Comparison of ENCODE assay signal across 31 mouse cellular contexts in the genomic region with DNA sequence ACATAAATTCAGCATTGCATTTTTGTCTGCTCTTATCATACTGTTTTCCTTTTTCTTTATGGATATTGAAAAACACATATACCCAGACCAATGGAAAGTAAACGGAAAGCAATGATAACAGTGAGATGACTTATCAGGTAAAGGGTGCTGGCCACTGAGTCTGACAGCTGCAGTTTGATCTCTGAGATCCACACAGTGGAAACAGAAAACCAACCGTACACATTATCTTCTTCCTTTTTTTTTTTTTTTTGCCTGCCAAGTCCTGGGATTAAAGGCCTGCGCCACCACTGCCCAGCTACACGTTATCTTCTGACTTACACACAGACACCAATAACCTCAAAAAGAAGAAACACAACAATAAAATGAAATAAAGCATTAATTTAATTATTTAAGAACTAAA. TPM values are rescaled to one million over a fixed set of nuclear protein-coding genes. Genes with fewer than 3 reads are reported as not detected.
DNase-seq lines count a peak whose midpoint lies in the region; ATAC-seq and TF ChIP-seq lines count a peak whose summit lies in the region.
"Had no signal": no experiment of that assay in that cellular context is flagged by ENCODE, and none has a peak within 500 bp of the region (broad histone marks: within the 10 kb centered on the region; RNA-seq: fewer than 3 reads in every experiment).

No protein-coding gene starts in this region.

- no peaks in the 10 kb centered on the region for H3K9me3 ChIP-seq in liver, embryonic 12.5 days (replicated peaks)
- no peaks in the 10 kb centered on the region for H3K9me3 ChIP-seq in liver, embryonic 14.5 days (ENCODE audit: control insufficient read depth, low read length)
- H3K9me3 ChIP-seq in forebrain, embryonic 15.5 days = no peaks in the 10 kb centered on the region
- H3K9me3 ChIP-seq: G1E; heart, embryonic 10.5 days; heart, embryonic 13.5 days had no signal

- TF ChIP-seq CTCF in liver, embryonic 14.5 days (IDR thresholded peaks at IDR 0.05; ENCODE audit: low read depth) = no peak

- no peak overlapping the region for H3K27ac ChIP-seq in liver, embryonic 12.5 days
- no peak overlapping the region for H3K27ac ChIP-seq in liver, embryonic 14.5 days
- H3K27ac ChIP-seq in forebrain, embryonic 15.5 days (replicated peaks) = no peak overlapping the region
- H3K27ac ChIP-seq: heart, embryonic 10.5 days; heart, embryonic 13.5 days; hindbrain, embryonic 14.5 days; hindbrain, postnatal 0 days had no signal

- peak; percentile 37; the same call in 1 of the 2 replicates for TF ChIP-seq EP300 in liver, embryonic 14.5 days (IDR thresholded peaks at IDR 0.05; ENCODE audit: low read depth)

- WGBS in liver, embryonic 12.5 days (ENCODE audit: insufficient replicate concordance) = 13% methylated on average over 4 of the region's 4 CpGs
- 9% methylated on average over 4 of the region's 4 CpGs for WGBS in liver, embryonic 14.5 days (ENCODE audit: insufficient replicate concordance)
- WGBS in forebrain, embryonic 15.5 days = 83% methylated on average over 4 of the region's 4 CpGs

- peaks cover 20% of the 10 kb centered on the region for H3K4me1 ChIP-seq in liver, embryonic 12.5 days
- peaks cover 0 to 12% of the 10 kb centered on the region in 2 experiments; a peak in 2 of 4 replicates for H3K4me1 ChIP-seq in liver, embryonic 14.5 days (replicated peaks; ENCODE audit: control insufficient read depth in 2 of 2, insufficient read depth in 2 of 2, low read length in 1 of 2)
- no peaks in the 10 kb centered on the region for H3K4me1 ChIP-seq in forebrain, embryonic 15.5 days

- DNase-seq in liver = no peak
- DNase-seq in liver, embryonic 14.5 days (ENCODE audit: low read depth in 3 of 3, low spot score in 3 of 3) = no peak
- DNase-seq in embryo, embryonic 9.5 days (ENCODE audit: extremely low spot score) = no peak
- DNase-seq: adrenal gland, adult 2 months; B cell, adult 2 months; cerebellum, adult 11 months; embryo, embryonic 11 days; gastrocnemius, postnatal 25 days; heart, postnatal 14 days; heart, postnatal 4 days had no signal

- H3K9ac ChIP-seq in liver, embryonic 12.5 days = no peak overlapping the region
- no peak overlapping the region for H3K9ac ChIP-seq in liver, embryonic 14.5 days (replicated peaks)
- no peak overlapping the region for H3K9ac ChIP-seq in forebrain, embryonic 15.5 days (replicated peaks)
- H3K9ac ChIP-seq: heart, embryonic 13.5 days; hindbrain, embryonic 14.5 days had no signal

- H3K4me3 ChIP-seq in liver, embryonic 12.5 days = no peak overlapping the region
- H3K4me3 ChIP-seq in liver, embryonic 14.5 days (ENCODE audit: insufficient read depth in 1 of 2, low read depth in 2 of 2, low read length in 2 of 2) = no peak overlapping the region
- no peak overlapping the region for H3K4me3 ChIP-seq in forebrain, embryonic 15.5 days
- H3K4me3 ChIP-seq: heart, embryonic 13.5 days had no signal

- ATAC-seq in liver, embryonic 12.5 days = peak; percentile 55; the same call in 1 of the 2 replicates
- peak; percentile 26; the same call in 1 of the 2 replicates for ATAC-seq in liver, embryonic 14.5 days (ENCODE audit: insufficient read depth)
- ATAC-seq in megakaryocyte-erythroid progenitor cell, adult 5-6 weeks (replicated peaks; ENCODE audit: low FRiP score, low TSS enrichment, poor library complexity, severe bottlenecking) = peak; percentile 69
- ATAC-seq in forebrain, embryonic 15.5 days (replicated peaks) = no peak
- ATAC-seq: forebrain, embryonic 14.5 days; inflammation-experienced regulatory T-cells, adult 6 months had no signal

- H3K4me2 ChIP-seq in liver, embryonic 12.5 days = no peak overlapping the region
- H3K4me2 ChIP-seq in liver, embryonic 14.5 days (ENCODE audit: low read depth) = no peak overlapping the region
- no peak overlapping the region for H3K4me2 ChIP-seq in forebrain, embryonic 15.5 days (replicated peaks)
- H3K4me2 ChIP-seq: hindbrain, embryonic 14.5 days had no signal

- H3K36me3 ChIP-seq in liver, embryonic 12.5 days = no peaks in the 10 kb centered on the region
- H3K36me3 ChIP-seq in liver, embryonic 14.5 days (replicated peaks; ENCODE audit: control insufficient read depth, insufficient read depth, low read depth) = no peaks in the 10 kb centered on the region
- no peaks in the 10 kb centered on the region for H3K36me3 ChIP-seq in forebrain, embryonic 15.5 days
- H3K36me3 ChIP-seq: G1E; heart, embryonic 10.5 days; heart, embryonic 13.5 days had no signal

- no peaks in the 10 kb centered on the region for H3K27me3 ChIP-seq in liver, embryonic 12.5 days (replicated peaks)
- H3K27me3 ChIP-seq in liver, embryonic 14.5 days (ENCODE audit: control insufficient read depth, insufficient read depth, low read length) = no peaks in the 10 kb centered on the region
- H3K27me3 ChIP-seq in forebrain, embryonic 15.5 days = no peaks in the 10 kb centered on the region
- H3K27me3 ChIP-seq: CH12.LX; heart, embryonic 13.5 days had no signal

RNA-seq across cellular contexts. Expression of a gene that starts 10.8 kb away (rescaled TPM):
- not detected in 2 replicates for polyA plus RNA-seq in liver, embryonic 12.5 days (2016; fragmentation: Nextera tagmentation; extraction: Ambion mirVana)
- 0.15 TPM in 1 of 2 replicates, not detected in the other for polyA plus RNA-seq in liver, embryonic 14.5 days (2012; rRNA removed)
- polyA plus RNA-seq in liver, embryonic 14.5 days (2014; fragmentation: Nextera tagmentation; extraction: Ambion mirVana) = not detected in 2 replicates
- not detected in 2 replicates for total RNA-seq in megakaryocyte-erythroid progenitor cell, adult 5-6 weeks (2014; fragmentation: Nextera tagmentation)
- total RNA-seq in megakaryocyte-erythroid progenitor cell, adult 5-6 weeks (2017) = not detected in 2 replicates
- polyA plus RNA-seq in forebrain, embryonic 15.5 days (2015; fragmentation: Nextera tagmentation; extraction: Ambion mirVana) = not detected in 2 replicates
- total RNA-seq: adrenal gland, adult 2 months; adrenal gland, postnatal 14 days; adrenal gland, postnatal 4 days; CH12.LX; G1E; gastrocnemius, adult 8-10 months; gastrocnemius, postnatal 25 days; heart, adult 18-20 months; heart, postnatal 14 days; heart, postnatal 4 days; hindbrain, postnatal 0 days had no signal
- polyA plus RNA-seq: adrenal gland, adult 2 months; cerebellum, adult 2 months; cortical plate, adult 2 months; forebrain, embryonic 11.5 days; forebrain, embryonic 14.5 days; G1E; gonadal fat pad, adult 2 months; heart, embryonic 10.5 days; heart, embryonic 13.5 days; heart, embryonic 16.5 days; hindbrain, embryonic 11.5 days; hindbrain, embryonic 14.5 days; hindbrain, postnatal 0 days; inflammation-experienced regulatory T-cells, adult 6 months had no signal

RNA-seq across cellular contexts. Expression of a gene that starts 23.0 kb away (rescaled TPM):
- 0.71 and 0.75 TPM in 2 replicates for polyA plus RNA-seq in liver, embryonic 12.5 days (2016; fragmentation: Nextera tagmentation; extraction: Ambion mirVana)
- polyA plus RNA-seq in liver, embryonic 14.5 days (2012; rRNA removed) = 0.28 and 0.55 TPM in 2 replicates
- polyA plus RNA-seq in liver, embryonic 14.5 days (2014; fragmentation: Nextera tagmentation; extraction: Ambion mirVana) = 0.08 and 0.48 TPM in 2 replicates
- 1.9 and 4.0 TPM in 2 replicates for total RNA-seq in megakaryocyte-erythroid progenitor cell, adult 5-6 weeks (2014; fragmentation: Nextera tagmentation)
- 0.84 and 14.3 TPM in 2 replicates for total RNA-seq in megakaryocyte-erythroid progenitor cell, adult 5-6 weeks (2017)
- polyA plus RNA-seq in forebrain, embryonic 15.5 days (2015; fragmentation: Nextera tagmentation; extraction: Ambion mirVana) = 0.31 and 0.70 TPM in 2 replicates
- total RNA-seq: CH12.LX had no signal

RNA-seq across cellular contexts. Expression of a gene that starts 31.1 kb away (rescaled TPM):
- 29.4 TPM in 2 replicates for polyA plus RNA-seq in liver, embryonic 12.5 days (2016; fragmentation: Nextera tagmentation; extraction: Ambion mirVana)
- polyA plus RNA-seq in liver, embryonic 14.5 days (2012; rRNA removed) = 10.1 and 12.9 TPM in 2 replicates
- polyA plus RNA-seq in liver, embryonic 14.5 days (2014; fragmentation: Nextera tagmentation; extraction: Ambion mirVana) = 26.9 and 30.5 TPM in 2 replicates
- 16.6 and 22.1 TPM in 2 replicates for total RNA-seq in megakaryocyte-erythroid progenitor cell, adult 5-6 weeks (2014; fragmentation: Nextera tagmentation)
- total RNA-seq in megakaryocyte-erythroid progenitor cell, adult 5-6 weeks (2017) = 47.6 and 57.7 TPM in 2 replicates
- 22.0 and 22.7 TPM in 2 replicates for polyA plus RNA-seq in forebrain, embryonic 15.5 days (2015; fragmentation: Nextera tagmentation; extraction: Ambion mirVana)

RNA-seq across cellular contexts. Expression of a gene that starts 31.5 kb away (rescaled TPM):
- polyA plus RNA-seq in liver, embryonic 12.5 days (2016; fragmentation: Nextera tagmentation; extraction: Ambion mirVana) = 27.5 and 29.1 TPM in 2 replicates
- polyA plus RNA-seq in liver, embryonic 14.5 days (2012; rRNA removed) = 8.0 and 14.8 TPM in 2 replicates
- 27.2 and 29.1 TPM in 2 replicates for polyA plus RNA-seq in liver, embryonic 14.5 days (2014; fragmentation: Nextera tagmentation; extraction: Ambion mirVana)
- total RNA-seq in megakaryocyte-erythroid progenitor cell, adult 5-6 weeks (2014; fragmentation: Nextera tagmentation) = 40.4 and 48.2 TPM in 2 replicates
- 63.6 and 67.0 TPM in 2 replicates for total RNA-seq in megakaryocyte-erythroid progenitor cell, adult 5-6 weeks (2017)
- 19.0 and 19.2 TPM in 2 replicates for polyA plus RNA-seq in forebrain, embryonic 15.5 days (2015; fragmentation: Nextera tagmentation; extraction: Ambion mirVana)
